Mouse (Mus musculus): ENCODE data around the gene Nubp1.

Gene Nubp1

GRCm38 (mm10) chr16:10417723-10418259 lies 6.0 kb downstream of the Nubp1 start:
- DNase-seq, result no peak

GRCm38 (mm10) chr16:10420447-10421054 lies 8.8 kb downstream of the Nubp1 start:
- no peak for DNase-seq

- DNase-seq, result no peak
Observed at GRCm38 (mm10) chr16:10431911-10432310, 20.2 kb downstream of the Nubp1 start.

GRCm38 (mm10) chr16:10432387-10432786 lies 20.6 kb downstream of the Nubp1 start:
- DNase-seq, result no peak

GRCm38 (mm10) chr16:10433344-10433743 lies 21.6 kb downstream of the Nubp1 start:
- no peak for DNase-seq

- DNase-seq, result peak; percentile 62
Observed at GRCm38 (mm10) chr16:10436166-10436565, 24.4 kb downstream of the Nubp1 start.

- DNase-seq, result no peak
Observed at GRCm38 (mm10) chr16:10438055-10438454, 26.3 kb downstream of the Nubp1 start.

GRCm38 (mm10) chr16:10441328-10441727 lies 29.6 kb downstream of the Nubp1 start:
- DNase-seq, result no peak

- DNase-seq, result no peak
Observed at GRCm38 (mm10) chr16:10441761-10442160, 30.0 kb downstream of the Nubp1 start.

- DNase-seq, result no peak
Observed at GRCm38 (mm10) chr16:10443723-10444122, 32.0 kb downstream of the Nubp1 start.

GRCm38 (mm10) chr16:10446573-10447263 lies 35.0 kb downstream of the Nubp1 start:
- DNase-seq, result no peak

GRCm38 (mm10) chr16:10447264-10447594 lies 35.5 kb downstream of the Nubp1 start, which contains the start of gene Tvp23a:
Gene Tvp23a, minus strand, starts transcription at chr16:10447362.
- DNase-seq, result no peak

GRCm38 (mm10) chr16:10447781-10448180 lies 36.0 kb downstream of the Nubp1 start:
- no peak for DNase-seq

- DNase-seq, result peak; percentile 63
Observed at GRCm38 (mm10) chr16:10448931-10449330, 37.2 kb downstream of the Nubp1 start.

- DNase-seq, result no peak
Observed at GRCm38 (mm10) chr16:10451906-10452305, 40.2 kb downstream of the Nubp1 start.

GRCm38 (mm10) chr16:10452445-10452896 lies 40.7 kb downstream of the Nubp1 start:
- peak; percentile 89 for DNase-seq

GRCm38 (mm10) chr16:10453872-10454582 lies 42.3 kb downstream of the Nubp1 start:
- DNase-seq, result no peak

GRCm38 (mm10) chr16:10454583-10454974 lies 42.8 kb downstream of the Nubp1 start:
- no peak for DNase-seq

GRCm38 (mm10) chr16:10460188-10460587 lies 48.4 kb downstream of the Nubp1 start:
- DNase-seq, result no peak

- DNase-seq, result no peak
Observed at GRCm38 (mm10) chr16:10461178-10461577, 49.4 kb downstream of the Nubp1 start.

GRCm38 (mm10) chr16:10465011-10465681 lies 53.4 kb downstream of the Nubp1 start:
- DNase-seq, result peak; percentile 71

- DNase-seq, result no peak
Observed at GRCm38 (mm10) chr16:10467391-10468107, 55.8 kb downstream of the Nubp1 start.

All from kidney, adult 11 months (tissue).